Mouse (Mus musculus): ENCODE measurements at regions not wholly inside any gene's neighbourhood (a gene's known extent, or its start where the extent isn't known, plus 50 kb on each side); places are given as distances from the start of the nearest gene placed in this dataset.
A peak's percentile ranks its signal among the peaks of the same experiment; 100 is the strongest.

DNA sequence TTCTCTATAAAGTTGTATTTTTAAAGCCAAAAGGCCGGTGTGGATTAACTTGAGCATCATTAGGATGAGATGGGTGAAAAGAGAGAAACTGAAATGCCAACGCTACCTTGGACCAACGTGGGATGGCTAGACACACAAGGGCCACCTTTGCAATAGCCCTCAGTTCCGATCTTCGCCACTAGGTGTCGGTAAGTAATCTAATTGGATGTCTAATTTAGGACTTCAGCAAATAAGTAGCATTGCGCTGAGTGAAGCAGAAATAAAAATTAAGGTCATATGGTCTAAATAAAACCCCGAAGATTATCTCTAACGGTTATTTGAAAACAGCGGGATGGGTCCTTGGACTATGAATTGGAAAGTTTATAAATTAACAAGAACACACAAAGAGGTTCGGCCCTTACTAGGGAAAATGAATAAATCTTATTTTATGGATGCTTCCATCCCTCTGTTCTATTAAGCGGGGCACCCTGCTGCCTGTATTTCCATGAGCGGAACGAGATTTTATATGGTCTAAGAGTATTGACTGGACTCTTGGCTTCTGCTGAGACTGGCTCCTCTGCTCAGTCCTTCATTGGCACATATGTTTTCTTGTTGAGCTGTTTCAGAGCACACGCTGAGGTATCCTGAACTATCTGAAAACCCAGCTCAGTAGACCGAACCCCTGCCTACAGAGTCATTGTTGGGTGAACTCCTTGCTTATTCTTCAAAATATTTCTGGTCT lies 152.0 kb downstream of the Ifng start:
- Histone ChIP-seq H3K9ac (ENCODE audit: insufficient read depth, low read depth, low read length, poor library complexity, severe bottlenecking) (no peak overlapping the region), H3K9me3 (ENCODE audit: control insufficient read depth, insufficient read depth, low read depth, low read length) (no peaks in the 10 kb centered on the region), H3K36me3 (ENCODE audit: control insufficient read depth, insufficient read depth, low read length, poor library complexity, severe bottlenecking) (no peaks in the 10 kb centered on the region), H3K27ac (ENCODE audit: insufficient read depth, low read depth, low read length, poor library complexity, severe bottlenecking) (no peak overlapping the region), H3K4me3 (ENCODE audit: insufficient read depth in 1 of 2, low read depth in 1 of 2, low read length in 2 of 2, poor library complexity in 1 of 2, severe bottlenecking in 1 of 2) (no peak overlapping the region), H3K4me1 (ENCODE audit: control insufficient read depth in 2 of 2, insufficient read depth in 2 of 2, low read length in 2 of 2, poor library complexity in 1 of 2) (peaks cover 0 to 1% of the 10 kb centered on the region in 2 experiments; a peak in 1 of 4 replicates)
- in situ Hi-C loops (cut with MboI; ENCODE audit: low sequenced_read_pairs in 2 of 2, unreplicated experiment in 2 of 2) = no loop called here
- TF ChIP-seq CHD2 (IDR thresholded peaks at IDR 0.05; ENCODE audit: low read depth, low read length) (no peak), HCFC1 (IDR thresholded peaks at IDR 0.05; ENCODE audit: borderline replicate concordance, insufficient read depth, low read length) (no peak), ZNF384 (IDR thresholded peaks at IDR 0.05; ENCODE audit: low read depth, low read length) (no peak), ZC3H11A (IDR thresholded peaks at IDR 0.05; ENCODE audit: borderline replicate concordance, low read depth, low read length) (peak; percentile 81), MAFK (IDR thresholded peaks at IDR 0.05; ENCODE audit: insufficient read depth, low read depth, low read length) (peak; percentile 56; the same call in 1 of the 2 replicates)
- peak; percentile 52 for DNase-seq (ENCODE audit: low read depth, low spot score)

DNA sequence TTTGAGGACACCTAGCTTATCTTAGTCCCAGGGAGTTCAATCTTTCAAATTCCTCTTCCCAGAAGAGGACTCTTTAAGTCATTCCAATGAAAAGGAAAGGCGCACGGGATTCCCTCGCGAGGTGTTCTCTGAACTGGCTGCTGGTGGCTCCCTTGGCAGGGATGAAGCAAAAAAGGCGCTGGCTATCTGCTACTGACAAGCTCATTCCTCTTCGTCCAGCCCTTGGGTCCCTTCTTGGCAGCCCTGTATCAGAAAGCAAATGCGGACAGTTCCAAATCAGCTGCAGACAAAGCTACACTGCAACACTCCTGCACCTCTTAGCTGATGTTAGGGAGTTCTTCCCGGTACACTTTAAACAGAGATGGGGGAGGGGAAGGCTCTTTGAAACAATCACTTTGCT lies 155.4 kb downstream of the Ifng start:
- no peak overlapping the region for H3K9ac ChIP-seq (ENCODE audit: insufficient read depth, low read depth, low read length, poor library complexity, severe bottlenecking)
- H3K27ac ChIP-seq (ENCODE audit: insufficient read depth, low read depth, low read length, poor library complexity, severe bottlenecking) = no peak overlapping the region
- DNase-seq (ENCODE audit: low read depth, low spot score) = no peak
- no peaks in the 10 kb centered on the region for H3K9me3 ChIP-seq (ENCODE audit: control insufficient read depth, insufficient read depth, low read depth, low read length)
- TF ChIP-seq ZC3H11A (IDR thresholded peaks at IDR 0.05; ENCODE audit: borderline replicate concordance, low read depth, low read length) (no peak), MAFK (IDR thresholded peaks at IDR 0.05; ENCODE audit: insufficient read depth, low read depth, low read length) (no peak), ZNF384 (IDR thresholded peaks at IDR 0.05; ENCODE audit: low read depth, low read length) (no peak), HCFC1 (IDR thresholded peaks at IDR 0.05; ENCODE audit: borderline replicate concordance, insufficient read depth, low read length) (no peak), CHD2 (IDR thresholded peaks at IDR 0.05; ENCODE audit: low read depth, low read length) (no peak)
- H3K36me3 ChIP-seq (ENCODE audit: control insufficient read depth, insufficient read depth, low read length, poor library complexity, severe bottlenecking) = no peaks in the 10 kb centered on the region
- H3K4me1 ChIP-seq (ENCODE audit: control insufficient read depth in 2 of 2, insufficient read depth in 2 of 2, low read length in 2 of 2, poor library complexity in 1 of 2) = peaks cover 0 to 1% of the 10 kb centered on the region in 2 experiments; a peak in 1 of 4 replicates
- no peak overlapping the region for H3K4me3 ChIP-seq (ENCODE audit: insufficient read depth in 1 of 2, low read depth in 1 of 2, low read length in 2 of 2, poor library complexity in 1 of 2, severe bottlenecking in 1 of 2)
- in situ Hi-C loops (cut with MboI; ENCODE audit: low sequenced_read_pairs in 2 of 2, unreplicated experiment in 2 of 2) = no loop called here

DNA sequence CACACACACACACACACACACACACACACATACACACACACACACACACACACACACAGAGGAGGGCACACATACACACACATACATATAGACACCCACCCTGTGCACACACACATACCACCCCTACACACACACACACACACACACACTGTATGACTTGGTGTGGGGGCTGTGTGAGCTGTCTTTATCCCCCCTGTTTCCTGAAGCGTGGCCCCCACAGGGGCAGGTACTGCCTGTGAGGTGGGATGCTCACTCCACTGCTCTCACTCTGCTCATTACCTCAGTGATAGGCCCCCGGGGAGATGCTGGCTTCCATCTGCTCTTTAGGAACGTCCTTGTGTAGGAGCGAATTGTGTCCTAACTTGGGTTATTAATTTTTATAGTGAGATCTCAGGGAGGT lies 157.7 kb downstream of the Ifng start:
- Histone ChIP-seq H3K36me3 (ENCODE audit: control insufficient read depth, insufficient read depth, low read length, poor library complexity, severe bottlenecking) (no peaks in the 10 kb centered on the region), H3K9ac (ENCODE audit: insufficient read depth, low read depth, low read length, poor library complexity, severe bottlenecking) (no peak overlapping the region), H3K27ac (ENCODE audit: insufficient read depth, low read depth, low read length, poor library complexity, severe bottlenecking) (no peak overlapping the region), H3K9me3 (ENCODE audit: control insufficient read depth, insufficient read depth, low read depth, low read length) (no peaks in the 10 kb centered on the region), H3K4me1 (ENCODE audit: control insufficient read depth in 2 of 2, insufficient read depth in 2 of 2, low read length in 2 of 2, poor library complexity in 1 of 2) (peaks cover 0 to 1% of the 10 kb centered on the region in 2 experiments; a peak in 2 of 4 replicates), H3K4me3 (ENCODE audit: insufficient read depth in 1 of 2, low read depth in 1 of 2, low read length in 2 of 2, poor library complexity in 1 of 2, severe bottlenecking in 1 of 2) (no peak overlapping the region)
- in situ Hi-C loops (cut with MboI; ENCODE audit: low sequenced_read_pairs in 2 of 2, unreplicated experiment in 2 of 2) = no loop called here
- DNase-seq (ENCODE audit: low read depth, low spot score) = no peak
- TF ChIP-seq HCFC1 (IDR thresholded peaks at IDR 0.05; ENCODE audit: borderline replicate concordance, insufficient read depth, low read length) = no peak
- no peak for TF ChIP-seq ZC3H11A (IDR thresholded peaks at IDR 0.05; ENCODE audit: borderline replicate concordance, low read depth, low read length)
- TF ChIP-seq CHD2 (IDR thresholded peaks at IDR 0.05; ENCODE audit: low read depth, low read length) = no peak
- TF ChIP-seq MAFK (IDR thresholded peaks at IDR 0.05; ENCODE audit: insufficient read depth, low read depth, low read length) = no peak
- no peak for TF ChIP-seq ZNF384 (IDR thresholded peaks at IDR 0.05; ENCODE audit: low read depth, low read length)

DNA sequence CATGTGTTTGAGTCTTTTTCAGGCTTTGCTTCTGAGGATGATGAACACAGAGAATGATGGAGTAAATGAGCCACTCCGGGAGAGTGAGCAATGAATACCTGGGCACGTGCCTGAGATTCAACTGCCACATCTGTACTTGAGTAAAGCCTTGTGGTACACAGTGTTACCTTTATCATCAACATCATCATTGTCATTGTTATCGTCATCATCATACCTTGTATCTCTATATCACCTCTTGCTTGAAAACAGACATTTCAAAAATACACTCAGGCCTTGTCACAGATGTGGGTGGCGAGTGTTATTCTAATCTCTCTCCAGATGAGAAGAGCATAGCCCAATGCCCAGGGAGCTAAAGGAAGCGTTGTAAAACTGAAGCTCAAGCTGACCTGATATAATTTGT lies 158.4 kb downstream of the Ifng start:
- in situ Hi-C loops (cut with MboI; ENCODE audit: low sequenced_read_pairs in 2 of 2, unreplicated experiment in 2 of 2) = no loop called here
- Histone ChIP-seq H3K9ac (ENCODE audit: insufficient read depth, low read depth, low read length, poor library complexity, severe bottlenecking) (no peak overlapping the region), H3K4me3 (ENCODE audit: insufficient read depth in 1 of 2, low read depth in 1 of 2, low read length in 2 of 2, poor library complexity in 1 of 2, severe bottlenecking in 1 of 2) (no peak overlapping the region), H3K4me1 (ENCODE audit: control insufficient read depth in 2 of 2, insufficient read depth in 2 of 2, low read length in 2 of 2, poor library complexity in 1 of 2) (peaks cover 0 to 1% of the 10 kb centered on the region in 2 experiments; a peak in 2 of 4 replicates), H3K9me3 (ENCODE audit: control insufficient read depth, insufficient read depth, low read depth, low read length) (no peaks in the 10 kb centered on the region), H3K36me3 (ENCODE audit: control insufficient read depth, insufficient read depth, low read length, poor library complexity, severe bottlenecking) (no peaks in the 10 kb centered on the region), H3K27ac (ENCODE audit: insufficient read depth, low read depth, low read length, poor library complexity, severe bottlenecking) (no peak overlapping the region)
- no peak for TF ChIP-seq ZC3H11A (IDR thresholded peaks at IDR 0.05; ENCODE audit: borderline replicate concordance, low read depth, low read length)
- TF ChIP-seq HCFC1 (IDR thresholded peaks at IDR 0.05; ENCODE audit: borderline replicate concordance, insufficient read depth, low read length) = no peak
- TF ChIP-seq MAFK (IDR thresholded peaks at IDR 0.05; ENCODE audit: insufficient read depth, low read depth, low read length) = no peak
- TF ChIP-seq ZNF384 (IDR thresholded peaks at IDR 0.05; ENCODE audit: low read depth, low read length) = no peak
- TF ChIP-seq CHD2 (IDR thresholded peaks at IDR 0.05; ENCODE audit: low read depth, low read length) = no peak
- DNase-seq (ENCODE audit: low read depth, low spot score) = no peak

Data from ES-E14 (cell line).